Mouse (Mus musculus): ENCODE results near the gene Perp.

Perp gene

DNA sequence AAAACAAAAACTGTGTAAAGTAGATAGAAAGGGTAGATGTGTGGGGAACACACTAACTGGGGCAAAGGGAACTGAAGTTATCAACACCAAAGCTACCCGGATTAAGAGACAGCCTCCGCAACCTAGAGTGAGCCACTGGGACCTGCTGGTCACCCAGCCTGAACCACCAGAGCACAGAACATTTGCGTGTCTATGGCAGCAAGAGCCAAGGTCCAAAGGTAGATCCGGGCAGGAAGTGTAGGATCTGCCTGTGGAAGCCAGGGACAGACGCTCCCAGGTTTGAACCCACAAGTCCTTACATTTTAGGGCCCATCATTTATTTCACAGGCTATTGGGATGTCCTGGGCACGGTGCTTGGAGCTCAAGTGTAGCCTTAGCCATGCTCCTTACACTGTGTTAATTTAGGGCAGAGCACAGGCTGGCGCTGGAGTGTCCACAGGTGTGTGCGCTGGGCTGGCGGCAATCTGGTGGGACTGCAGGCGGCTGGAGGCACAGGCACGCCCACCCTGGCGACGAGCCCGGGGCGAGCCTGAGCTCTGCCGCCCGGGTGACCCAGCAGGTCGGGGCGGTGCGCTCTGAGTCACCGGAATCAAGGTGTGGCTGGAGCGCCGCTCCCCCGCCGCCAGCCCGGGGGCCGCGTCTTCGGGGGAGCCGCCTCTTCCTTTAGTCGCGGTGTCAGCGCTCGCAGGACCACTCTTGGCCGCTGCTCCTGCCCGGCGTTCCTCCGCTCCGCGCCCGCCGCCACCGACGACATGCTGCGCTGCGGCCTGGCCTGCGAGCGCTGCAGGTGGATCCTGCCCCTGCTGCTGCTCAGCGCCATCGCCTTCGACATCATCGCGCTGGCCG is at the start of gene Perp:
Gene Perp (plus strand): TSS at position 580 of the 846 bp plus-strand sequence.
- in situ Hi-C loops (cut with MboI; ENCODE audit: low pct_unique_long_range_greater_than_20kb in 1 of 2, low sequenced_read_pairs in 2 of 2, unreplicated experiment in 1 of 2): loop anchor here in 1 of 2 experiments (10.0 kb wide), 1 partner anchor 50 kb away; no protein-coding TSS in a partner anchor

DNA sequence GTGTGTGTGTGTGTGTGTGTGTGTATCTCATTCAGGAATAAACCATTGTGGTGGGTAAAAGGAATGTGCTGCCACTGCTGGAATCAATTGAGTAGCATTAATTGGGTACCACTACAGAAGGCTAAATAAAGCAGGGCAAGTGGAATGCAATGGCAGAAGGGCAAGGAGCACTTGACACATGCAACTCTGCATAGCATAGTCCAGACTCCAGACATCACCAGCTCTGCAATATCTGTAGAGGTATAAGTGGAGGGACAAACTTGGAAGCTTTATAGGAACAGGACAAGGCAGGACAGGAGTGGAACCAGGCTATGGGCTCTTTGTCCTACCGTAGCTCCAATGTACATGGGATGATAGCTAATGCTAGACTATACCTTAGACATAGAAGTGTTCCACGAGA is 33.1 kb upstream of the Perp start:
- in situ Hi-C loops (cut with MboI; ENCODE audit: low pct_unique_long_range_greater_than_20kb in 1 of 2, low sequenced_read_pairs in 2 of 2, unreplicated experiment in 1 of 2): no loop called here

DNA sequence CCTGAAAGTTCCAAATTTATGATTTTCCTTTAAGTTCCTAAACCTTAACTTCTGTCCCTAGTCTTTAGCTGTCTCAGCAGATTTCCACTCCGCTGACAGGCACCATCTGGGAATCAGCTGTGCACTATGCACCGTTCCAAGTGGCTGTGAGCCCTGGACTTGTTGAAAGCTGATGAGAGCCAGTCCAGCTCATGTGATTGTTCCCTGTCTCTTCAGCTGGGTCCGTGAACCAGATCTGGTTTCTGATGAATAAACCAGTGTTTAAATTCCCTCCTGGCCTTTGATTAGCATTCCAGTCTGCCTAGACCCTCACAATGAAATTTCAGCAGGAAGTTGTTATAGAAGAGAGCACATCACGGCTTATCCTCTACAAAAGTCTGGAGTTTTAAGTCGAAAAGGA is 28.3 kb upstream of the Perp start:
- in situ Hi-C loops (cut with MboI; ENCODE audit: low pct_unique_long_range_greater_than_20kb in 1 of 2, low sequenced_read_pairs in 2 of 2, unreplicated experiment in 1 of 2): no loop called here

DNA sequence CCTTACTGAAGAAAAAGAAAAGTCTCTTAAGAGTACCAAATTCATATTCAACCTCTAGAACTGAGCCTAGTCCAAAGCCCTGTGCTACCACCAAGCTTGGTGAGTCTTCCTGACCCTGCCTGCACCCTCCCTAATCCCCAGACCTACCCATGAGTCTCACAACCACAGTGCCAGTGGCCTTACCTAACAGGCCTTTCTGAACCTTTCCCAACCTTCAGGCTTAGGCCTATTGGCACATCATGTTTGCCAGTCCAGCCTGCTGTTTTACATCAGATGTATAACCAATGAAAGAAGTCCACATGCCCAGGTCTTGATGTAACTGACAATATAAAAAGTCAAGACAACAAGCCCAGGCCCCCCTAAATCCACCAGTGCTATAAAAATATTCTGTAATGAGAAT is 19.7 kb upstream of the Perp start:
- in situ Hi-C loops (cut with MboI; ENCODE audit: low pct_unique_long_range_greater_than_20kb in 1 of 2, low sequenced_read_pairs in 2 of 2, unreplicated experiment in 1 of 2): no loop called here

DNA sequence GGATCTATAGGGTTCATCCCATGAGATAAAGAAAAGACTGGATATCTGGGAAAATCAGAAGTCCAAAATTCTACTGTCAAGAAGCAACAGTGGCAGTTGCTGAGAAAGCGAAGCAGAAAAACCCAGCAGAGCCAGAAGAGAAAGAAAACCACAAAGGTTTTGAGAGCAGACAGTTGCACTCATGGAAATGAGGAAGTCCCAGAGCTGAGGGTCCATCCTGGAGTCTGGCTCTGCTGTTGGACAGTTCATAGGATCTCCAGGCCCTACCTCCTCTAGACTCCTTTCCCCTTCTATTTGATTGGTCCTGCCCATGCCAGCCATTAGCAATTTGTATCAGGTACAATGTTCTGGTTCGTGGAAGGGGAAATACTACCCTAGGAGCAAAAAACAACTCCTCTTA is 18.7 kb upstream of the Perp start:
- in situ Hi-C loops (cut with MboI; ENCODE audit: low pct_unique_long_range_greater_than_20kb in 1 of 2, low sequenced_read_pairs in 2 of 2, unreplicated experiment in 1 of 2): no loop called here

DNA sequence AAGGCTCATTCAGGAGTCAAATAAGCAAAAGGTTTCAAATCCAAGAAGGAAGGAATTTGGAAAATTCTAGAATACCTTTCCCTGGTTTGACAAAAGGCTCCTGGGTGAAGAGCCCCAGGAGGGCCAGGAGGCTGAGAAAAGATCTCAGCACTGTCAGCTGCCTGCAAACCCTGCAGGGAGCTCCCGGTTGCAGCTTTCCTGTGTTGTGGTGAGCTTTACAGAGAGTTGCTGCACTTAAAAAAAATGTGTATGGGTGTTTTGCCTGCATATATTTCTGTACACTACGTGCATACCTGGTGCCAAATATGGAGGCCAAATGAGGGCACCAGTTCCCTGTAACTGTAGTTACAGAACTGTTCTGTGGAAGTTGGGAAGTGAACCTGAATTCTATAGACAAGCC is 16.9 kb upstream of the Perp start:
- in situ Hi-C loops (cut with MboI; ENCODE audit: low pct_unique_long_range_greater_than_20kb in 1 of 2, low sequenced_read_pairs in 2 of 2, unreplicated experiment in 1 of 2): no loop called here

DNA sequence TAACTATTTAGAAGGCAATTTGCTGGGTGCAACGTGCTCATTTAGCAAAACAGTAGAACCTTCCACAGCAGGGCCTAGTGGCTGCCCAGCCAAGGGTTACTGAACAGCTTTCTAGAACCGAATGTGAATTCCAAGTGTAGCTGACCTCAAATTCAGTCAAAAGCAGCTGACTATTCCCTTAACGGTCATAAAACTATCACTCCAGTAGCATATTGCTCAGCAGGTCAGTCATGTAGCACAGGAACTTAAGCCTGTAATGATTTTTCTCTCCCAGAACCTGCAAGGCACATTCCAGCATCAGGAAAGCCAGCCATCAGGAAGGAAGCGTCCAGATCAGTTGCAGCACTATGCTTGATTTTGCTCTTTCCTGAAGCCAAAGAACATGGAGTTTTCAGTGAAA is 14.5 kb upstream of the Perp start:
- in situ Hi-C loops (cut with MboI; ENCODE audit: low pct_unique_long_range_greater_than_20kb in 1 of 2, low sequenced_read_pairs in 2 of 2, unreplicated experiment in 1 of 2): no loop called here

DNA sequence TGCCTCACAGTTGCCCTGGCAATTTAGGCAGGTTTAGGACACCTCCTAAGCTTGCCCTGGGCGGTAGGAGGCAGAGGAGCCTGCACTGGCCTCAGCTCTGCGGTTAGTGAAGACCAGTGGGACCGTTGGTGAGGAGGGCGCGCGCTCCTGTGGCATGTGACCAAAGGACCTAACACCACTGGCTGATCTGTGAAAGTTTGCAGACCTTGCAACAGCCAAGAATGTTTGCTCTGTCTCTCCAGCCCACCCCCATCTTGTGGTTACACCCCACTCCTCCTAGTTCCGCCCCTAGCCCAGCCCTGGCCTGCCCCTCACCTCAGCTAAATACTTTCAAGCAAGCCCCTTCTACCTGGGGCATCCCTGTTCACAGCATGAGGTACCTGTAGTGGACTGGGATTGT is 13.0 kb upstream of the Perp start:
- in situ Hi-C loops (cut with MboI; ENCODE audit: low pct_unique_long_range_greater_than_20kb in 1 of 2, low sequenced_read_pairs in 2 of 2, unreplicated experiment in 1 of 2): no loop called here

DNA sequence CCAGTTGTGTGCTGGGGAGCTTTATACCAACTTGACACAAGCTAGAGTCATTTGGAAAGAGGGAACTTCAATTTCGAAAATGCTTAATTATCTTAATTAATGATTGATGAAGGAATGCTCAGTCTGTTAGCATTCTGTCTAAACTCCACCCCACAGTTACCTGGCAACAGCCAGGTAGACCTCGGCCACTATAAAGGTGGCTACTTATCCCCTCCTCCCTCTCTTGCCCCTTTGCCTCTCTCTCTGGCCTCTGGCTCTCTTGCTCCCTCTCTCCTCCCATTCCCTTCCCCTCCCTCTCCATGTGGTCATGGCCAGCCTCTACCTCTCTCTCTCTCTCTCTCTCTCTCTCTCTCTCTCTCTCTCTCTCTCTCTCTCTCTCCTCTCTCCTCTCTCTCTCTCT is 10.4 kb upstream of the Perp start:
- in situ Hi-C loops (cut with MboI; ENCODE audit: low pct_unique_long_range_greater_than_20kb in 1 of 2, low sequenced_read_pairs in 2 of 2, unreplicated experiment in 1 of 2): no loop called here

DNA sequence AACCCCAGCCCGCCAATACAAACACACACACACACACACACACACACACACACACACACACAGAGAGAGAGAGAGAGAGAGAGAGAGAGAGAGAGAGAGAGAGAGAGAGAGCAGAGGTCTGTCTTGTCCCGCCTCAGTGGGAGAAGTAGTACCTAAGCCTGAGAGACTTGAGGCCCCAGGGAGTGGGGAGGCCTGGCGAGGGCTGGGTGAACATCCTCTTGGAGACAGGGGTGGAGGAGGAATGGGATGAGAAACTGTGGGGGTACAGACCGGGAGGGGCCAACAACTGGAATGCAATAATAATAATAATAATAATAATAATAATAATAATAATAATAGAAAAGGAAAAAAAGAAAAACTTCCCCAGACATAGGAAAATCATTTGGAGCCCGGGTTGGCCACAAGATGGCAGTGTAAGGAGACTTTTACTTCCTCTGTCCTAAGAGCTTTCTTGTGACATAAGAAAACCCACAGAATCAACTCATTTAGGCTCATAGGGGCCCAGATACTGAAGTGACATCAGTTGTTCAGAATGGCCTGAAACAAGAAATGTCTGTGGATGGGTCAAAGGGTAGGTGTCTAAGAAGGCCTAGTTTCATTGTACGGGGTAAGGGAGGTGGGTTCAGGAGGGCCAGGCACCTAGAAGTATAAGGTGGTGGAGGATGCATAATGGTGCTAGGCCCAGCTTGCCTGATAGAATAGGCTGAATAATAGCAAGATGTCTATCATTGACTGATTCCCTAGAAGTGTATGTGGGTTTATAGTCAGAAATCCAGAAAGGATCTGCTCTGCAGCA is 8.9 kb upstream of the Perp start:
- in situ Hi-C loops (cut with MboI; ENCODE audit: low pct_unique_long_range_greater_than_20kb in 1 of 2, low sequenced_read_pairs in 2 of 2, unreplicated experiment in 1 of 2): no loop called here

DNA sequence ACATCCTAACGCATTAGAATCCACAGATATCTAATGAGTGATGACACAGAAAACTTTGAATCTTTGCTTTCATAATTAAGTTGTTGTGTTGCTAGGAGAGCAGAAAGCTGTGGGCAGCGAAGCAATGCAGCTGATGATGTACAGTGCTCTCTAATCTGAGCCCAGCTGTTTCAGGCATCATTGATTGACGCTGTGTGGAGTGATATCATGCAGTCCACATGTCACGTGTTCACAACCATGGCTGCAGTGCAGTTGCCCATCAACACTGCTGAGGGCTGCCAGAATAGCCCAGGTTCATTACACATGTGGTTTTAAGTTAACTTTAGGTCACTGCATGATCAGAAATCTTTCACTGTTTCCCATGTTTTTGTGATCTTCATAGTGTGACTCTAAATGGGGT is 5.3 kb upstream of the Perp start:
- in situ Hi-C loops (cut with MboI; ENCODE audit: low pct_unique_long_range_greater_than_20kb in 1 of 2, low sequenced_read_pairs in 2 of 2, unreplicated experiment in 1 of 2): no loop called here

DNA sequence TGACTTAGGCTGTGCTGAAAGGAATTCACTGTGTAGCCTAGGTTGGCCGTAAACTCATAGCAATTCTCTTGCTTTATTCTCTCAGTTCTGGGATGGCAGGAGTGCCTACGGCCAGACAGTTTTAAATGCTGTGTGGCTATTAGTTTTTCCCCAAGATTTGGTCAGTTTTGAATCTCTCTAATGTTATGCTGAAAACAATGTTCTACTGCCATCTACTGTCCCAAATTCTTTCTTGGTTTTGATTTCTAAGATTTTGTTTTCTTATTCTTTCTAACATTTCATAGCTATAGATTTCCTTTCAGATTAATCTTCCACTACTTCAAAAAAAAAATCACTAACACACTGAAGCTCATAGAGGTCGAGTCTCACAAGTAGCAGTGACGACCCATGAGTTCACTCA is 4.1 kb upstream of the Perp start:
- in situ Hi-C loops (cut with MboI; ENCODE audit: low pct_unique_long_range_greater_than_20kb in 1 of 2, low sequenced_read_pairs in 2 of 2, unreplicated experiment in 1 of 2): loop anchor here in 1 of 2 experiments (10.0 kb wide), 1 partner anchor 54 kb away; no protein-coding TSS in a partner anchor

DNA sequence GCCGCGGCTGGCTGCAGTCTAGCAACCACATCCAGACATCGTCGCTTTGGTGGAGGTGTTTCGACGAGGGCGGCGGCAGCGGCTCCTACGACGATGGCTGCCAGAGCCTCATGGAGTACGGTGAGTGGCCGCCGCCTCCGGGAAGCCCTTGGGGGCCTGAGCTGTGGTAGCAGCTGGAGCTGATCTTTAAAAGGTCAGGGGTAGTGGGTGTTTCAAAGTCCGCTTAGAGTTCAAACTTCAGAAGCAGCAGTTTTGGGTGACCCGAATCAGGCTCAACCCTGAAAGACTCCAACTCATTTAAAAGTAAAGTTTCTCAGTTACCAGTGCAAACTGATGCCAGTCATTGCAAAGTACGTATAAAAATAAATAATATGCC is 455 bp downstream of the Perp start:
- in situ Hi-C loops (cut with MboI; ENCODE audit: low pct_unique_long_range_greater_than_20kb in 1 of 2, low sequenced_read_pairs in 2 of 2, unreplicated experiment in 1 of 2): loop anchor here in 1 of 2 experiments (10.0 kb wide), 1 partner anchor 50 kb away; no protein-coding TSS in a partner anchor

DNA sequence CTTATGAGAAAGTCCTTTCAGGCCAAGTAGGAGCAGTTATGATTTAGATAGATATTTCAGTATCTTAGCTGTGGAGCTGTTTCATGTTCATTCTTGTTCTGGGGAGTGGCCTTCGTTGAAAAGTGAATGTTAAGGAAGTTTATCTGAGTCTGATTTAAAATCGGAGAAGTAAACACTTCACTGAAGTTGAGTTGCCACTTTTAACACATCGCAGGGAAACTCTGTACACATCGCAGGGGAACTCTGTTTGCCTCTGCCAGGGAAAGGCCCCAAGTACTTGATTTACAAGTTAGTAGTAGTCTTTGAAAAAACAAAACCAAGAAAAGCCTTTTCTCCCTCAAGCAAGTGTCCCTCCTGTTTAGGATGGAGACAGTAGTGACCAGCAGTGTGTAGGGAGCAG is 891 bp downstream of the Perp start:
- in situ Hi-C loops (cut with MboI; ENCODE audit: low pct_unique_long_range_greater_than_20kb in 1 of 2, low sequenced_read_pairs in 2 of 2, unreplicated experiment in 1 of 2): loop anchor here in 1 of 2 experiments (10.0 kb wide), 1 partner anchor 49 kb away; no protein-coding TSS in a partner anchor

DNA sequence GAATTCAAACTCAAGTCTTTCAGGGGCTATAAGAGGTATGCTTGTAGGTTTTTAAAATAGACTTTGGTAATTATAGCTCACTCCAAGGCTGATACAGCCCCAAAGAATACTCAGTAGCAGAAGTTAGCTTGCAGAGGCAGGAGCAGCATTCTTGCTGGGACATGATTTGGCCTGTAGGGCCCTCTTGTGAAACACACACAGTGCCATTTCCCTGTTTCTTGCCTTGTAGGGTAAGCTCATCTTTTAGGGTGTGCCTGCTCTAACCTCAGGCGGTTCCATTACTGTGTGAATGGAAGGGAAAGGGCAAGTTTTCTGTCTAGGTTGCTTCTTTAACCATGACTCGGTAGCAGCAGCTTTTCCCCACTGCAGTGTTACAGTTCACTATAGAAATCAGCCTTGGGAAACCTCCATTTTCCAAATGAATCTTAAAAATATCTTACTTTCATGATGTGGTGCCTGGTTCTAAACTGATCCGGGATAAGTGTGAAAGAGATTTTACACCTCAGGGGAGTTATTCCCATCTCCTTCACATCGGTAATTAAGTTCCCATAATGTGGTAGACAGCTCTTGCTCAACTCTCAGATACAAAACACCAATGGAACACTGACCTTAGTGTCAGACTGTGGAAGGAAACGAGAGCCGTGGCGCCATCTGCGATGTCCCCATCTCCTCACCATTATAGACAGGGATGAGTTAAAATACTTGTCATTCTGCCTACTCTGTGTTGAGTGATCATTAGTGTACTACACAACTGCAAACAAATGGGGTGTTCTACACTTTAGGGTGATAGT is 1.8 kb downstream of the Perp start:
- in situ Hi-C loops (cut with MboI; ENCODE audit: low pct_unique_long_range_greater_than_20kb in 1 of 2, low sequenced_read_pairs in 2 of 2, unreplicated experiment in 1 of 2): loop anchor here in 1 of 2 experiments (10.0 kb wide), 1 partner anchor 48 kb away; no protein-coding TSS in a partner anchor

DNA sequence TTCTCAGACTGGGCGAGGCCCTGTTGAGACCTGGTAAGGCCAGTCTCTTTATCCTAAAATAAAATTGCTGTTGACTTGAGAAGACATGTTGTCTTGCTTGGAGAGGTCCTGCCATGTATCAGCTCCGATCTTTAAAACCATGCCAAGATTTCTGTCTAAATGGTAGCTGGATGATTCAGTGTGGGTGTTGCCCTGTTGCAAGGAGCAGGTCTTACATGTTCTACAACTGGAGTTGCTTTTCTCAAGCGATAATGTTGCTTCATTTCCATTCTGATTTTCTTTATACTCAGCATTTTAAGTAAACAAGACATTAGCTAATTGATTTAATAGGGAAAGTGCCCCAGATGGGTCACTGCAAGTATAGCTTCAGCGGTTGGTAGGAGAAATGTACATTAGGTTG is 5.4 kb downstream of the Perp start:
- in situ Hi-C loops (cut with MboI; ENCODE audit: low pct_unique_long_range_greater_than_20kb in 1 of 2, low sequenced_read_pairs in 2 of 2, unreplicated experiment in 1 of 2): no loop called here

DNA sequence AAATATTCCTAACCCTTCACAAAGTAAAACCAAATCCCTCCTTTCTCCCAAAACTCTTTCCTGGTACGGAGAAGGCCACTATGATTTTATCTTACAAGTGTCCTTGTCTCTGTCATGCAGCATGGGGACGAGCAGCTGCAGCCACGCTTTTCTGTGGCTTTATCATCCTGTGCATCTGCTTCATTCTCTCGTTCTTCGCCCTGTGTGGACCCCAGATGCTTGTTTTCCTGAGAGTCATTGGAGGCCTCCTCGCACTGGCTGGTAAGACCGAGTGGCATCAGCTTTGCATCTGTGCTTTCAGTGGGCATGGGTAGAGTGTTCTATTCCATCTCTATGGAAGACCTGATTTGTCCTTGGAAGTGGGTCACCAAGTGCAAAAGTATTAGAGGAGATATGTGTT is 8.6 kb downstream of the Perp start:
- in situ Hi-C loops (cut with MboI; ENCODE audit: low pct_unique_long_range_greater_than_20kb in 1 of 2, low sequenced_read_pairs in 2 of 2, unreplicated experiment in 1 of 2): no loop called here

DNA sequence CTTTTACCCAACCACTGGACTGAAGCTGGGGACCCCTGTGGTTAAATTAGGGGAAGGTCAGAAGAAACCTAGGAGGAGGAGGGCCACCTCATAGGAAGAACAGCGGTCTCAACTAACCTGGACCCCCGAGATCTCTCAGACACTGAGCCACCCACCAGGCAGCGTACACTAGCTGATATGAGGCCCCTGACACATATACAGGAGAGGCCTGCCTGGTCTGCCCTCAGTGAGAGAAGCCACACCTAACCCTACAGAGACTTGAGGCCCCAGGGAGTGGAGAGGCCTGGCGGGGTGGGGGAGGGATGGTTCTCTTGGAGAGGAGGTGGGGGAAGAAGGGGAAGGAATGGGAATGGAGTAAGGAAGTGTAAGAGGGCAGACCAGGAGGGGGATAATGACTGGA is 12.4 kb downstream of the Perp start:
- in situ Hi-C loops (cut with MboI; ENCODE audit: low pct_unique_long_range_greater_than_20kb in 1 of 2, low sequenced_read_pairs in 2 of 2, unreplicated experiment in 1 of 2): no loop called here

DNA sequence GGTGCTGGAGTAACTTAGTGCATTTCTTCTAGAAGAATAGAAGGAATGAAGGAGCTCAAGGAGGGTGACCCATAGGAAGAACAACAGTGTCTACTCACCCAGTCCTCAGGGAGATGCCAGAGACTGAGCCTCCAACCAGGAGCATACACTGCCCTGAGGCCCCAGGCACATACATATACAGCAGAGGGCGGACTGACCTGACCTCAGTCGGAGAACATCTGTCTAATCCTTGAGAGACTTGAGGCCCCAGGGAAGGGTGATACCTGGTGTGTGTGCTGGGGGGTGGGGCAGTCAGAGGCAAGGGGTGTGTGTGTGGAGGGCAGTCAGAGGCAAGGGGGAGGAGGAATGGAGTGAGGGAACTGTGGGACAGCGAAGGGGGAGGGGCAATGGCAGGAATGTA is 14.8 kb downstream of the Perp start:
- in situ Hi-C loops (cut with MboI; ENCODE audit: low pct_unique_long_range_greater_than_20kb in 1 of 2, low sequenced_read_pairs in 2 of 2, unreplicated experiment in 1 of 2): no loop called here

Measured in mouse embryonic stem cell (cell line).